Mouse (Mus musculus): ENCODE measurements around the gene Tia1.

Gene Tia1

GRCm38 (mm10) chr6:86431531-86431930, 27.5 kb downstream of the Tia1 start:
- no peak for DNase-seq (ENCODE audit: low spot score)

GRCm38 (mm10) chr6:86433696-86434095, 29.7 kb downstream of the Tia1 start:
- DNase-seq (ENCODE audit: low spot score) = no peak

DNA sequence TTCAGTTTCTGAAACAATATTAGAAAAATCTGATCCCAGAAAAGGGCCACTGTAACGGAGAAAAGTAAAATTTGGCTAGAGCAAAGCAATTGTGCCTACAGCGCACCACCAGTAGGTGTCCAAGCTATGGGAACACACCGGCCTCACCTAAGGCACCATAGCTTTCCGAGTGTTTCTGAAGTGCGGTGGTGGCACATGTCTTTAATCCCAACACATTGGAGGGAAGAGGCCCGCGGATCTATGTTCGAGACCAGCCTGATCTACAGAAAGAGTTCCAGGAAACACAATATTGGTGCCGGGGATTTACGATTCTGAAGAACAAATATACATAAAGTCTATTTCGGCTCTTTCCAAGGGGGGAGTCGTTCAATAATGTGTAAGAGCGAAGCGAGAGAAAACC, 33.7 kb downstream of the Tia1 start:
- peak; percentile 64 for DNase-seq (ENCODE audit: low spot score)

DNA sequence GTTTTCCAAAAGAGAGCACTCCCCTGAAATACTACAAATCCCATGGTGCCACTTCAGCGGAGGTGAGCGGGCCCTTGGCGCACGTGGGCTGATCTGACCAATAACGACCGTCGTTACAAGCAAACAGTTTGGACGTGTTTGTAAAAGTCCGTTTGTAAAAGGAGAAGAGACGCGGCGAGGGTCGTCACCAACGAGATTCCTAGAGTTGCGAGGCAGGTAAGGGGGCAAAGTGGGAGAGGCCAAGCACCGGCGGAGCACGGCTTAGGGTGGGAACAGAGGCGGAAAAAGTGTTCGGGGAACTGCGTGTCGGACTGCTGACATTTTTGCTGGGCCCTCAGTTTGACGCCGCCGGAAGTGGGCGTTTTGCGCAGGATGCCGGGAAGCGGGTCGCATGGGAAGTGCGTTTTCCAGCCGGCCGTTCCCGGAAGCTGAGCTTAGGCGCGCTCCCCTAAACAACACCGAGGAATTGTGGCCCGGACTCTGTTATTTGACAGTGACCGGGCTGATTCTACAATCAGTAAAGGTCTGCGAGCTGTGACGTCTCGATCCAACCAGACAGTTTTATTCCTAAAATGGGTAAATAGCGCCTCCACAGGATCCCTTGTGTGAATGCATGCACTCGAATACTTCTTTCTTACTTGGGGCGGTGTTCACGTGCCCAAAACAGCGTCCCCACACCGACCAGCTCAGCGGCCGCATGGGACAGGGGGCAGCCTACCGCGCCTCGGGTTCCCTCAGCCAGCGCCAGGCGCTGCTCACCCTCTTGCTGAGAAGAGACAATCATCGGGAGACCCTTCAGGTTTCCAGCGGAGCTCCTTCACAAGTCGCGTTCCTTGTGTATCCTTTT, 34.5 kb downstream of the Tia1 start, which contains the start of gene C87436:
Gene C87436, plus strand, starts transcription at position 103 of the 847 bp plus-strand sequence.
- DNase-seq (ENCODE audit: low spot score) = peak; percentile 91

DNA sequence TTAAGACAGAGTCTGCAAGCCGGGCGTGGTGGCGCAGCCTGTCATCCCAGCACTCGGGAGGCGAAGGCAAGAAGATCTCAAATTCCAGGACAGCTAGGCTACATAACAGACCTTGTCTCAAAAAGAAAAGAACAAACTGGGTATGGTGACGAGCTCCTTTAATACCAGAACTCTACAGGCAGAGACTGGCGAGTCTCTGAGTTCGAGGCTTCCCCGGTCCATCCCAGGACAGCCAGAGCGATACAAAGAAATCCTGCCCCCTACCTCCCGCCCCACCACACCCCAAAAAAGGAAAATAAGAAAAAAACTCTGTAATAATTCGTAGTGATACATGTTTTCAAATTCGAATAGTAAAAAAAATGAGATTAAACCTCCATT, 35.1 kb downstream of the Tia1 start:
- no peak for DNase-seq (ENCODE audit: low spot score)

GRCm38 (mm10) chr6:86439531-86439930, 35.5 kb downstream of the Tia1 start:
- no peak for DNase-seq (ENCODE audit: low spot score)

GRCm38 (mm10) chr6:86441571-86441970, 37.6 kb downstream of the Tia1 start:
- DNase-seq (ENCODE audit: low spot score) = no peak

- DNase-seq (ENCODE audit: low spot score) = no peak
Measured at GRCm38 (mm10) chr6:86445551-86445950, 41.5 kb downstream of the Tia1 start.

DNA sequence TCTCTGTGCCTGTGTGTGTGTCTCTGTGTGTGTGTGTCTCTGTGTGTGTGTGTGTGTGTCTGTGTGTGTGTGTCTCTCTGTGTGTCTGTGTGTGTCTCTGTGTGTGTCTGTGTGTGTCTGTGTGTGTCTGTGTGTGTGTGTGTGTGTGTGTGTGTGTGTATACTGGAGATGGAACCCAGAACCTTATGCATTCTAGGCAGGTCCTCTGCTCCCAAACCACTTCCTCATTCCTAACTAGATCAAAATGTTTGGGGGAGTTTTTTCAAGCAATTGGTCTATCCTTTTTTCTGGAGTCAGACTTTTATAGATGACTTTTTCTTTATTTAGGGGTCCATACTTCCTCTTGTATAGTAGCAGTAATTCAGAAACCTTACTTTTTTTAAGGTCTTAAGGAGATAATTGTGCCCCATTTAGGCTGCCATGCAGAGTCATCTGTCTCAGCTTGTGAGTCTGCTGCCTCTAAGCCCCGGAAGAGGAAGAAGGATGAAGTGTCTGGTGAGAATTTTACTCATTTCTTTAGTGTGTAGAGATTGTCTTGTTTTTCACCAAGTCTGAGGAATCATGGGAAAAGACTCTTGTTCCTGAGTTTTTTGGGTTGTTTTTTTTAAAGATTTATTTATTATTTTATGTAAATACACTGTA, 43.0 kb downstream of the Tia1 start:
- no peak for DNase-seq (ENCODE audit: low spot score)

DNA sequence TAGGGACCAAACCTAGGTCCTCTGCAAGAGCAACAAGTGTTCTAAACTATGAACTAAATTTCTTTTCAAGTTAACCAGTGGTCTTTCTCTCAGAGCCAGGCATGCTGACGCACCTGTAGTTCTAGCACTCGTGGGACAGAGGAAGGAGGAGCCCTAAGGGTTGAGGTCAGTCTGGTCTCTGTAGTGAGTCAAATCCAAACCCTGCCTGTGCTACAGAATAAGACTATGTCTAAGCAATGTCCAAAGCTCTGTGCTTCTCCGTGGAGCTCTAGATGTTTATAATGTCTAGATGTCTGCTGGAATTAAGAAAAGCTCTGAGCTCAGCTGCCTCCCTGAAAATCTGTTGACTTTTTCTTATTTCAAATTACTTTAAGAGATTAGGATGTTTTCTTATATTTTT, 52.7 kb downstream of the Tia1 start:
- DNase-seq (ENCODE audit: low spot score) = no peak

DNA sequence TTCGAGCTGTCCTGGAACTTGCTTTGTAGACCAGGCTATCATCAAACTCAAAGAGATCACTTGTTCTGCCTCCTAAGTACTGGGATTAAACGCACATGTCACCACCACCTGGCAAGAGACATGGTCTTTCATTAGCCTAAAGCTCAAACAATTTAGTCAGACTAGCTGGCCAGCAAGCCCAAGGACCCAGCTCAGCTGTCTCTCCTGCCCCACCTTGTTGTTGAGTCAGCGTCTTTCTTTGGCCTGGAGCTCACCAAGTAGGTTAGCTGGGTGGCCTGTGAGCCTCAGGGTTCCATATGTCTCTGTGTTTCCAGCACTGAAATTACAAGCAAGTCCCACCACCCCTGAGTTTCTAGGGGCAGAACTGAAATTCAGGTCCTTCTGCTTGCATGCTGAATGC, 59.1 kb downstream of the Tia1 start:
- DNase-seq (ENCODE audit: low spot score) = no peak

GRCm38 (mm10) chr6:86471317-86471716, 67.3 kb downstream of the Tia1 start:
- DNase-seq (ENCODE audit: low spot score) = no peak

DNA sequence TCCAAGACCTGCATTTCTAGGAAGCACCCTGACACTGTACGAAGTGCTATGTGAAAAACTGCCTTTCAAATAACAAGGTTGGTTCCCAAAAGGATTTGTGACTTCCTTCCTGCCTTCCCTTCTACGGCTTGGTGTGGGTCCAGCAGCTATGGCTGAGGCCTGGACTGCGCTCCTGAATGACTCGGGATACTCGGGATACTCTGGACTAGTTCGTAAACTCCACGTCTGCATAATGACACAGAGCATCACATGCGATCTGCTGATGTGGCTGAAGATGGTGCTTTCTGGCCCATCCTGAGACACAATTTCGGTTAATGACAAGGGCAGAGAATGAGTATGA, 67.7 kb downstream of the Tia1 start:
- DNase-seq (ENCODE audit: low spot score) = no peak

DNA sequence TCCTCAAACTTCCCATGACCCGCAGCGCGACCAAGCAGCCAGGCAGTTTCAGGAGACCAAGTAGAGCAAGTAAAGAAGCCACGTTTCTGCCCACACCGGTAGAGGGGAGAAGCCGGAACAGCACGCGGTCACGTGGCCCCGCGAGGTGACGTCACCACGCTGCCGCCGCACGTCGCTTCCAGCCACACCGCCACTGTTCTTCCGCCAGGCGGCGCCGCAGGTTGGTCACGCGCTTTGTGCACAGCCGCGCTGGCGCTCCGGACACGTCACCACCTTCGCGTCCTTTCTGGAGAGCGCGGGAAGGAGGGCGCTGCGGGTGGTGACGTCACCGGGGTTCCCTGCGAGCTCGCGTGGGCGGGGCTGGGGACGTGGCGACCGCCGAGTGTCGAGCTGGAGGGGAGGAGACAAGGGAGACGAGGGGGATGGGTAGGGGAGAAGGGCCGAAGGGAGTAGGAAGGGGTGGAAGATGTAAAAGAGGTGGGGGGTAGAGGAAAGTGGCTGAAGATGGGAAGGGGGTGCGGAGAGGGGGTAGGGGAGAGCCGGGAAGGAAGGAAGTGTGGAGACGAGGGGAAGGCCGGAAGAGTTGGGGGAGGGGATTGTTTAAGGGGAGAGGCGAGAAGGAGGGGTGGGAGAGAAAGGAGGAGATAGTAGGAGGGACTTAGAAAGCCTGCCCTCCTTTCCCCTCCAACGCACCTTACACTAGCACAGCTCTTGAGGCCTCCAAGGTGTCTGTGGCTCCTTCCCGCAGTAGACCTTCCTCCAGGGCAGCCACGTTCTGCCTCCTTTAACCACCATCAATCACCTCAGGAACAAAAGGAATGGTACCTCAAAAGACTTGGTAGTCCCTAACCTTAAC, 68.3 kb downstream of the Tia1 start:
- peak; percentile 100 for DNase-seq (ENCODE audit: low spot score)

- DNase-seq (ENCODE audit: low spot score) = no peak
Measured at GRCm38 (mm10) chr6:86473077-86473476, 69.1 kb downstream of the Tia1 start.

DNA sequence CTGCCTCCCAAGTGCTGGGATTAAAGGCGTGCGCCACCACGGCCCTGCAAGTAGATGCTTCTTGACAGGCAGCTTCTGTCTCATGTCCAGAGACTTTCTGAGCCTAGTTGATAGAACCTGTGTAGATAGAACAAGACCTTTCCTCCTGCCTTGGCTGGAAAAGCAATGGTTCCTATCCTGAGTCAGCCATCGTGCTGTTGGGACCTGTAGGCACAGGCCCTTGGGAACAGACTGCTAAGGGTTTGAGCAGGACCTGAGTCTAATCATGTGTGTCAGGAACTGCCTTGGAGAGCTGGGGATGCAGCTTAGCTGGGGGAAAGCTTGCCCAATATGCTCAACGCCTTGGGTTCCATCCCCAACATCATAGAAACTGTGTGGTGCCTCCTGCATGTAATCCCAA, 70.1 kb downstream of the Tia1 start:
- no peak for DNase-seq (ENCODE audit: low spot score)

DNA sequence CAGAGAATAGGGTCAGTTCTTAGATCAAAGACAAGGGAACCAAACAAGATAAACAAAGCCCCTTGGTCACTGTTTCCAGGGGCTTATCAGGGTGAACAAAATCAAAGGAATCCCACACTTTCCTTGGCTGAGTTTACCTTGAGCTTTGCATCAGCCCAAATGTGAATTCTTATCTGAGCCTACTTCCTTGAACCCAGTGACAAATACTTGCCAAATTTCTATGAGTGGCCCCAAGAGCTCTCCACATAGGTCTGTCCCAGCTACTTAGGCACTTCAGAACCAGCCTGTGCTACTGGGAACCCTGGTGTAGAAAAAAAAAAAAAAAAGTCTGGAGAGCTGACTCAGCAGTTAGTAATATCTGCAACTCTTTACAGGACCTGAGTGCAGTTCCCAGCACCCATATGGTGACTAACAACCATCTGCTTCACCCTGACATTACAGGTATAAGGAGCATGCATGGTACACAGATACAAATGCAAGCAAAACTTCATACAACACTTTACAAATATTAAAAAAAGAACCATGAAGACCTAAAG, 70.7 kb downstream of the Tia1 start:
- no peak for DNase-seq (ENCODE audit: low spot score)

DNA sequence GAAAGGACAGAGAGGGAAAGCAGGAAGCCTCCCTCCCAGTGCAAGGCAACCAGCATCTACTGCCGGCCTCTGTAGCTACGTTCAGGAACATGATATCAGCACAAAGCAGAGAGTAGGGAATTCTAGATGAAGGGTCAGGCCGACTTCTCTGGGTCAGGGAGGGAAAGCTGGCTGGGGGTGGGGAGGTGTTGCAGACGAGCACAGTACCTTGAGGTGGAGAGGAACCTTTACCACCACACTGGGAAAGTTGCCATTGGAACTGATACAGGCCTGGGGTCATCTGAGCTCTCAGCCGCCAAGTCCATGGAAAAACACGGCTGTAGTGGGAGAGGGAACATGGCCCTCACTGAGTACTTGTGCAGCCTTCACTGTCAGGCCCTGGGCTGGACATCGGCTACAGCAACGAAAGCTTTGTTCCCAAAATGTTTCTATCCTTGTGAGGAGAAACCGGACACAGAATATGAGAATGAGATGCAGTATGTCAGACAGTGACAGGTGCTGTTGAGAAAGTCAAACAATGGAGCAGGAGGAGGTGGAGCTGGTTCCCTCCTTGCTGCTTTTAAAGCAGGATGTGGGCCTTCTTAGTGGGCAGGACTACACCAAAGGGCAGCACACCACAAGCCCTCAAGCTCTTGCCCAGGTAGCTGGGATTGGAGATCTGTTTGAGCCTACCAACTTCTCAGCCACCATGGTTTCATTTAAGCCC, 71.6 kb downstream of the Tia1 start:
- no peak for DNase-seq (ENCODE audit: low spot score)

GRCm38 (mm10) chr6:86476931-86477330, 72.9 kb downstream of the Tia1 start:
- no peak for DNase-seq (ENCODE audit: low spot score)

GRCm38 (mm10) chr6:86479311-86479710, 75.3 kb downstream of the Tia1 start:
- no peak for DNase-seq (ENCODE audit: low spot score)

- DNase-seq (ENCODE audit: low spot score) = no peak
Measured at GRCm38 (mm10) chr6:86479816-86480188, 75.8 kb downstream of the Tia1 start.
